Mouse (Mus musculus): ENCODE measurements around the gene Cnbp. TPM values are rescaled to one million over a fixed set of nuclear protein-coding genes. Genes with fewer than 3 reads are reported as not detected.

Gene Cnbp
- 6.3 and 7.3 TPM in 2 replicates for polyA plus RNA-seq (2012)

DNA sequence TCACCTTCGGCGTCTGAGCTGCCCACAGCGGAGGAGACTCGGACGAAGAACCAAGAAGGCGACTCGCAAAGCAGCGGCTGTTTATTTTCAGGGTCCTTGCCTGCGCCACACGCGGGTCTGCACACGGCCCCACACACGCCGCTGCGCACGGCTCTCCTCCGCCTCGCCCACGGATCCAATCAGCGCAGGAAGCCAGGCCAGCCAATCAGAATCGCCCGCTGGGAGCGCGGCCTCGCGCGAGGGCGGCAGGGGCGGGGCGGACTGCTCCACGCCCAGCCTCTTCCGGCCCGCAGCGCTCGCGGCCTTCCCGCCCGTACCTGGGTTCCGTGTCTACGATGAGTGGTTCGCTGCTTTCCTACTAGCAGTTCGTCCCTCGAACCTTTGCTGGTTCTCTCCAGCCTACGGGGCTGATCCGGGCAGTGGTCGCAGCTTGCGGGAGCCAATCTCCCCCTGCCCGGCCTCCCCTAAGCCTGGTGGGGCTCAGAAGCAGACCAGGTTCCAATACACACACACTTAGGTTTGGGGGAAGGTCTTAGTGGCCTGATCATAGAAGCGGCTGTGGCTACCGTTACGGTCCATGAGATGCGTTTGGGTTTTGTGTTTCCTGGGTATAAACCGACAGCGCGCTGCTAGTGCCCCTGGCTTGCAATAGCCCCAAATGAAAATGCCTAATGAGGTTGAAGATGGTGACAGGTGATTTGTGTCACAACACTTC is at the start of gene Cnbp:
Cnbp (minus strand) TSS at position 207 of the 715 bp plus-strand sequence.
- Histone ChIP-seq H3K4me3 (replicated peaks) (peak within 1 kb of the TSS; percentile 100), H3K36me3 (ENCODE audit: control insufficient read depth) (peaks cover 34% of the 10 kb centered on the region), H3K9me3 (ENCODE audit: control insufficient read depth, low read length) (no peaks in the 10 kb centered on the region), H3K27me3 (ENCODE audit: control insufficient read depth) (no peaks in the 10 kb centered on the region), H3K4me1 (ENCODE audit: control insufficient read depth) (peaks cover 62% of the 10 kb centered on the region)
- TF ChIP-seq GATA1 (IDR thresholded peaks at IDR 0.05; ENCODE audit: low read length) (no peak), TAL1 (IDR thresholded peaks at IDR 0.05; ENCODE audit: low read length) (no peak)

DNA sequence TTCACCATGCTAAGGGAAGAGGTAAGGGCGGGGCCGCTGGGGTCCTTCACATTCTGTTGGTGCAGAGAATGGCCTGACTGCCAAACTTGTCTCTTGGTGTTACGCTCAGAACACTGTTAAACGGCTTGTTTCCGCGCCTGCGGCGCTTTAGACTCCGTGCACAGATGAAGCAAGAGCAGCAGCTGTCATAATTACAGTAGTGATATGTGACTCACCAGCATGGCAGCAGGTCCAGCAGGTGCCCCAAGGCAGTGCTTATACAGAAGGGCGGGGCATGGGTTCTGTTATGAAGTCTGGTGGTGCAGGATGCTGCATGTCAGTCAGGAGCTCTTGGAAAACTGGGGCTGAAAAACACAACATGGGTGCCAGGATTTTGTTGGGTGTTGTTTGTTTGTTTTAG is 47.1 kb upstream of the Cnbp start:
- Histone ChIP-seq H3K9me3 (ENCODE audit: control insufficient read depth, low read length) (no peaks in the 10 kb centered on the region), H3K4me3 (replicated peaks) (no peak overlapping the region), H3K36me3 (ENCODE audit: control insufficient read depth) (peaks cover 96% of the 10 kb centered on the region), H3K27me3 (ENCODE audit: control insufficient read depth) (no peaks in the 10 kb centered on the region), H3K4me1 (ENCODE audit: control insufficient read depth) (no peaks in the 10 kb centered on the region; the same call in 1 of the 2 replicates)
- no peak for TF ChIP-seq TAL1 (IDR thresholded peaks at IDR 0.05; ENCODE audit: low read length)
- TF ChIP-seq GATA1 (IDR thresholded peaks at IDR 0.05; ENCODE audit: low read length): no peak

DNA sequence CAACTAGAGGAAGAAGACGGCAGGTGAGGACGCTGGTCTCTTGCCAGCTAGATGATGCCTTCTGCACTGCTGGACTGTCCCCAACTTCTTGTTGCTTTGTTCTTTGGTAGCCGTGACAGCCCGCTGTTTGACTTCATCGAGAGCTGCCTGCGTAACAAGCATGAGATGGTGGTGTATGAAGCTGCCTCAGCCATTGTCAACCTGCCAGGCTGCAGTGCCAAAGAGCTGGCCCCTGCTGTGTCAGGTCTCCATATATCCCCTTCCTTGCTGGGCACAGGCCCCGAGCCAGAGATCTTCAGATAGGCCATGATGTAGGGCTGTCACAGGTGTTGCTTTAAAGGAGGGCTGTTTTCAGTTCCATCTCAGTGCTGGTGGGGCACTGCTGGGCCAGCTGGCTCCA is 43.0 kb upstream of the Cnbp start:
- TF ChIP-seq GATA1 (IDR thresholded peaks at IDR 0.05; ENCODE audit: low read length) (no peak), TAL1 (IDR thresholded peaks at IDR 0.05; ENCODE audit: low read length) (no peak)
- Histone ChIP-seq H3K4me3 (replicated peaks) (no peak overlapping the region), H3K36me3 (ENCODE audit: control insufficient read depth) (peaks cover 100% of the 10 kb centered on the region), H3K4me1 (ENCODE audit: control insufficient read depth) (peaks cover 2% of the 10 kb centered on the region), H3K27me3 (ENCODE audit: control insufficient read depth) (no peaks in the 10 kb centered on the region), H3K9me3 (ENCODE audit: control insufficient read depth, low read length) (no peaks in the 10 kb centered on the region)

DNA sequence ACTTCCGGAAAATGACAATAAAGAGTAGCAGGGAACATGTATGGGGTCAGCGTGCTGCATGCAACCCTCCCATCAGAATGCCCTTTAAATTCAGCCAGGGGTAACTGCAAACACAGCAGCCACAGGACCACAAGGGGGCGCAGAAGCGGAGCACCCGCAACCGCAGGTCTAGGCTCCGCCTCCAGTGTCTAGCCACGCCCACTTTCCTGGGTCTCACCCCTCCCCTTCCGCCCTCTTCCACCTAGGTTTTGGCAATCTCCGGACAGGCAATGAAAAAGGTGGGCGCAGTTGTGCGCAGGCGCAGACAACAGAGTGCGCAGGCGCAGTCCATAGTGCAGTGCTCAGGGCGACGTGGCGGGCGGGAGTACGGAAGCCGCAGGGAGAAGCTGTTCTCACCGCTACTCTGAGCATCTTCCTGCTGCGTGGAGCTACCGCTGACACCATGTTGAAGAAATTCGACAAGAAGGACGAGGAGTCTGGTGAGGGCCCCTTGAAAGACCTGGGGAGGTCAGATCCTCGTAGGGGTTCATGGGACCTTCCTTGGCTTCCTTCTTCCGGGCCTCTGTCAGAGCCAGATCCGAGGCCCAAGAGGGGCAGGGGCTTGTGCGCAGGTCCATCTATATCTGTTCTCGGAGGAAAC is 36.8 kb upstream of the Cnbp start, which contains the start of gene Copg1:
Copg1 (plus strand) TSS at position 221 of the 640 bp plus-strand sequence.
- Histone ChIP-seq H3K36me3 (ENCODE audit: control insufficient read depth) (peaks cover 42% of the 10 kb centered on the region), H3K4me3 (replicated peaks) (peak within 1 kb of the TSS; percentile 78), H3K9me3 (ENCODE audit: control insufficient read depth, low read length) (no peaks in the 10 kb centered on the region), H3K27me3 (ENCODE audit: control insufficient read depth) (peaks cover 2% of the 10 kb centered on the region; the same call in 1 of the 2 replicates), H3K4me1 (ENCODE audit: control insufficient read depth) (peaks cover 21% of the 10 kb centered on the region)
- no peak for TF ChIP-seq GATA1 (IDR thresholded peaks at IDR 0.05; ENCODE audit: low read length)
- TF ChIP-seq TAL1 (IDR thresholded peaks at IDR 0.05; ENCODE audit: low read length): no peak

DNA sequence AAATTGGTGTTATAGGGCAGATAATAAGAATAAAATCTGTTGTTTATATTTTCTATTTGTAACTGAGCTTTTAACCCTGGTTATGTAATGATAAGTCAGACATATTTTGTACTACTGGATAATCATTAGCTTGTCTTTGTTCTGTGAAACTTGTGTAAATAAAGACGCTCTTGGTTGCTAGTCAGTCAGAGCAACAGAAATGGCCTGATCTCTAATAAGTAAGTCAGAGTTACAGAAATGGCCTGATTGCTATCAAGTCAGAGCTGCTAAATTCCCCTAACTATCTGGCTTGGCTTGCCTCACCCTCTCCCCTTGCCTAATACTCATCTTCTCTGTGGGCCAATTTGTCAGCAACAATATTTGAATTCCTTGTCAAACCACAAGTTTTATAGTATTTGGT is 35.8 kb upstream of the Cnbp start:
- no peaks in the 10 kb centered on the region for H3K9me3 ChIP-seq (ENCODE audit: control insufficient read depth, low read length)
- peaks cover 21% of the 10 kb centered on the region for H3K4me1 ChIP-seq (ENCODE audit: control insufficient read depth)
- TF ChIP-seq GATA1 (IDR thresholded peaks at IDR 0.05; ENCODE audit: low read length): no peak
- TF ChIP-seq TAL1 (IDR thresholded peaks at IDR 0.05; ENCODE audit: low read length): no peak
- no peak overlapping the region for H3K4me3 ChIP-seq (replicated peaks)
- H3K36me3 ChIP-seq (ENCODE audit: control insufficient read depth): peaks cover 32% of the 10 kb centered on the region
- peaks cover 2% of the 10 kb centered on the region; the same call in 1 of the 2 replicates for H3K27me3 ChIP-seq (ENCODE audit: control insufficient read depth)

DNA sequence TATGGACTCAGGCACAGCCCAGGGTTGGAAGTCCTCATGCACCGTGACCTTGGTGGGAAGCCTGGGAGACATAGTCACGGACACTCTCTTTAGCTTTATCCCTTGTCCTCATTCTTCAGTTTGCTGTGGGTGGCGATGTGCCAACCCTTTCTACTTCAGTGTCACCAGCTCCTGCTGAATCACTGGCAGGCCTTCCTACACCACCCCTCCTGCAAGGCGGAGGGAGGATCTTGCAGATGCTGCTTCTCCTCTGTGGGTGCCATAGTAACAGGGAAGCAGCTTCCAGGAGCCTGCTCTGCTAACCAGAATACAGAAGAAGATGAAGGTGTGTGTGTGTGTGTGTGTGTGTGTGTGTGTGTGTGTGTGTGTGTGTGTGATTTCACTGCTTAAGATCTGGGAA is 31.9 kb upstream of the Cnbp start:
- peaks cover 4% of the 10 kb centered on the region; the same call in 1 of the 2 replicates for H3K27me3 ChIP-seq (ENCODE audit: control insufficient read depth)
- H3K9me3 ChIP-seq (ENCODE audit: control insufficient read depth, low read length): no peaks in the 10 kb centered on the region
- peaks cover 11% of the 10 kb centered on the region for H3K4me1 ChIP-seq (ENCODE audit: control insufficient read depth)
- H3K36me3 ChIP-seq (ENCODE audit: control insufficient read depth): no peaks in the 10 kb centered on the region
- H3K4me3 ChIP-seq (replicated peaks): no peak overlapping the region
- TF ChIP-seq GATA1 (IDR thresholded peaks at IDR 0.05; ENCODE audit: low read length): no peak
- TF ChIP-seq TAL1 (IDR thresholded peaks at IDR 0.05; ENCODE audit: low read length): no peak

DNA sequence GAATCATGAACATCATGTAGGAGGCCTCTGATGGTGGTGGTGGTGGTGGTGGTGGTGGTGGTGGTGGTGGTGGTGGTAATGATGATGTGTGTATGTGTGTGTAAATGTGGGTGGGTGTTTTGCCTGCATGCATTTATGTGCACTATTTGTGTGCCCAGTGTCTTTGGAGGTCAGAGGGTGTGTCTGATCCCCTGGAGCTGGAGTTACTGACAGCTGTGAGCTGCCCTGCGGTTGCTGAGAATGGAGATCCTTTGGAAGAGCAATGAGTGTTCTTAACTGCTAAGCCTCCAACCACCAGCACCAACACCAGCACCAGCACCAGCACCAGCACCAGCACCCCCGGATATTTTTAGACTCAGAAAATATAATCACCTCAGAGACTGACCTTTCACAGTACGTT is 31.3 kb upstream of the Cnbp start:
- TF ChIP-seq GATA1 (IDR thresholded peaks at IDR 0.05; ENCODE audit: low read length) (no peak), TAL1 (IDR thresholded peaks at IDR 0.05; ENCODE audit: low read length) (no peak)
- H3K9me3 ChIP-seq (ENCODE audit: control insufficient read depth, low read length): no peaks in the 10 kb centered on the region
- no peak overlapping the region for H3K4me3 ChIP-seq (replicated peaks)
- H3K4me1 ChIP-seq (ENCODE audit: control insufficient read depth): peaks cover 8% of the 10 kb centered on the region
- no peaks in the 10 kb centered on the region for H3K36me3 ChIP-seq (ENCODE audit: control insufficient read depth)
- H3K27me3 ChIP-seq (ENCODE audit: control insufficient read depth): peaks cover 4% of the 10 kb centered on the region; the same call in 1 of the 2 replicates

DNA sequence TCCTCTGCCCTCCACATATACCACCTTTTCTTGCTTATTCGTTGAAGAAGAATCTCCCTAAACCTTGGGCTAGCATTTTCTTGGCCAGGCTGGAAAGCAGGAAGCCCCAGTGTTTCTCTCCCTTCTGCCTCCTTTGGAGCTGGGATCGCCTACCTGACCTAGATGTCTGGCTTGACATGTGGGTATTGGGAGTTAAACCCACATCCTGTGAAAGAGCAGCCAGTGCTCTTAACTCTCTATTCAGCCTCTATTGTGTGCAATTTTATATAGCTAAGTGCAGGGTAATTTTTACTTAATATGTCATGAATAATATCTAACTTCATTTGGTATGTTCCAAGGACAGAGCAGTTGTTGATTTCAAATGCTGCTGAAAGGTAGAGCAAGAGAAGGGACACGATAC is 28.7 kb upstream of the Cnbp start:
- H3K36me3 ChIP-seq (ENCODE audit: control insufficient read depth): no peaks in the 10 kb centered on the region
- peaks cover 17% of the 10 kb centered on the region for H3K4me1 ChIP-seq (ENCODE audit: control insufficient read depth)
- H3K9me3 ChIP-seq (ENCODE audit: control insufficient read depth, low read length): no peaks in the 10 kb centered on the region
- TF ChIP-seq GATA1 (IDR thresholded peaks at IDR 0.05; ENCODE audit: low read length) (no peak), TAL1 (IDR thresholded peaks at IDR 0.05; ENCODE audit: low read length) (no peak)
- peaks cover 4% of the 10 kb centered on the region; the same call in 1 of the 2 replicates for H3K27me3 ChIP-seq (ENCODE audit: control insufficient read depth)
- no peak overlapping the region for H3K4me3 ChIP-seq (replicated peaks)

DNA sequence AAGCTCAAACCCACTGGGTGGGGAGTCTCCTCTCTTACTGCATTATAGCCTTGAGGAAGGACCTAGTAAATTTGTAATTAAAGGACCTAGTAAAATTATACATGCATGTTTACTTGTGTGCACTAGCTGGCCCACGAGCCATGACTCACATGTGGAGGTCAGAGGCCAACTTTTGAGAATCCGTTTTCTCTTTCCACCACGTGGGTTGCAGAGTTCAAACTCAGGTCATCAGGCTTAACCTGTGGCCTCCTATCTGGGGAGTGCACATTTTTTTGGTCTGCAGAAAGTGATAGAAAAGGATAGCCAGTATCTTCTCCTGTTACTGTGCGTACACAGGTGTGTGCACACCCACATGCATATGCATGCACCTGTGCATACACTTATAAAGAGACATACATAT is 28.1 kb upstream of the Cnbp start:
- Histone ChIP-seq H3K36me3 (ENCODE audit: control insufficient read depth) (no peaks in the 10 kb centered on the region), H3K4me3 (replicated peaks) (no peak overlapping the region), H3K9me3 (ENCODE audit: control insufficient read depth, low read length) (0 out of 2 replicates have a peak, but pooled peaks cover 2% of the 10 kb centered on the region), H3K4me1 (ENCODE audit: control insufficient read depth) (peaks cover 17% of the 10 kb centered on the region), H3K27me3 (ENCODE audit: control insufficient read depth) (peaks cover 4% of the 10 kb centered on the region; the same call in 1 of the 2 replicates)
- TF ChIP-seq GATA1 (IDR thresholded peaks at IDR 0.05; ENCODE audit: low read length): no peak
- no peak for TF ChIP-seq TAL1 (IDR thresholded peaks at IDR 0.05; ENCODE audit: low read length)

Measured in erythroblast, embryonic 14.5 days (primary cell).